Mouse (Mus musculus) left cerebral cortex, postnatal 14 days (tissue): ENCODE measurements around the gene Gemin5. TPM values are rescaled to one million over a fixed set of nuclear protein-coding genes. Genes with fewer than 3 reads are reported as not detected.
"Not testable (repeated sequence)": the region's sequence is repeated elsewhere in the genome, so short reads cannot be mapped to it uniquely, and the experiment has no call there.

ENCODE experiments used
- DNase-seq, 2 experiments: peaks; one replicate each; pipeline ENCODE4 v3.0.0; 2021 to 2022; ENCODE audit warnings: low spot score in 2 of 2, mixed read lengths in 1 of 2
- intact Hi-C: fragments of 180-260 bp; cut with DNase I; formaldehyde crosslinking; loops from one replicate; pipeline ENCODE4 v1.15.1; 2025
- total RNA-seq, 2 experiments: library from RNA; stranded (reverse); gene quantifications; 2 replicates each; pipeline ENCODE4 v1.2.3; 2021

Gemin5 gene
- total RNA-seq, 2 experiments from 2014 or later: 16.0 to 18.0 TPM

- DNase-seq: not testable (repeated sequence)
- intact Hi-C loops: loop anchor here (2.0 to 10.0 kb wide), 2 partner anchors 45 to 315 kb away; partner anchors contain the start of gene Olfr332
Measured at GRCm38 (mm10) chr11:58179986-58180385, 11.6 kb upstream of the Gemin5 start.

- intact Hi-C loops: loop anchor here (2.0 kb wide), 1 partner anchor 45 kb away; no protein-coding TSS in a partner anchor
- DNase-seq: peak; percentile 93 to 95
Measured at GRCm38 (mm10) chr11:58179563-58179962, 11.2 kb upstream of the Gemin5 start.

- DNase-seq: peak; percentile 95 to 98
- intact Hi-C loops: loop anchor here (5.0 kb wide), 1 partner anchor 131 kb away; no protein-coding TSS in a partner anchor
Measured at GRCm38 (mm10) chr11:58171459-58172091, 3.2 kb upstream of the Gemin5 start, which contains the start of gene Mrpl22. TSS of gene Mrpl22 (plus strand) at chr11:58171661.

GRCm38 (mm10) chr11:58169666-58170065 is 1.3 kb upstream of the Gemin5 start:
- DNase-seq: no peak
- intact Hi-C loops: loop anchor here (5.0 kb wide), 1 partner anchor 133 kb away; no protein-coding TSS in a partner anchor

DNA sequence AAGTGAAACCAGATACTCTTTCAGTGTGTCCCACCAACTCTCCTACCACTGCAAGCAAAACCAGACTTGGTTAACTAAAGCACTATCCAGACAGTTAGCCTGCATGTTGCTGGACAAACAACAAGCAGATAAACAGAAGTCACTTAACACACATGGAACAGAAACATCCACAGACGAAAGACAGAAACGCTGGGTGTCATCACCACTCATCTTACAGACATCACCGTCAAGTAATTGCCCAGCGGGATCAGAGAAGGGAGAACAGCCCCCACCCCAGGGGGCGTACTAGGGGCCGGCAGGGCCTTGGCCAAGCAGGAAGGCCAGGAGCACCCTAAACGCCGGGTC is 545 bp downstream of the Gemin5 start:
- no peak for DNase-seq
- intact Hi-C loops: no loop called here

- intact Hi-C loops: no loop called here
- DNase-seq: no peak
Measured at GRCm38 (mm10) chr11:58165072-58165471, 3.3 kb downstream of the Gemin5 start.

DNA sequence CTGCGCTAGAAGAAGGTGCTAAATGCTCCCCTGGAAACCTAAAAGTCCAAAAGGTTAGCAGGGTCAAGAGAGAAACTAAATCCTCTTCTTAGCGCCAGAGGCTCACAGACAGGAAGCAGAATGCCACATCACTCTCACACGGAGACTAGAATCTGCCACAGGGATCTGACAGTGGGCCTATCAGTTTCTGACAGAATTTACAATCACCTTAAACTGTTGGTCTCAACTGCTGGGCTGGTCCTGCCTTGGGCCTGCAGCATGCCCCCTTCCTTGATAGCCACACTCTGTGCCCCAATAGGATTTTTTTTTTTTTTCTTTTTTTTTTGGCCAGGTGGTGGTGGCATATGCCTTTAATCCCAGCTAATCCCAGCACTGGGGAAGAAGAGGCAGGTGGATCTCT is 11.5 kb downstream of the Gemin5 start:
- DNase-seq: no peak
- intact Hi-C loops: no loop called here

DNA sequence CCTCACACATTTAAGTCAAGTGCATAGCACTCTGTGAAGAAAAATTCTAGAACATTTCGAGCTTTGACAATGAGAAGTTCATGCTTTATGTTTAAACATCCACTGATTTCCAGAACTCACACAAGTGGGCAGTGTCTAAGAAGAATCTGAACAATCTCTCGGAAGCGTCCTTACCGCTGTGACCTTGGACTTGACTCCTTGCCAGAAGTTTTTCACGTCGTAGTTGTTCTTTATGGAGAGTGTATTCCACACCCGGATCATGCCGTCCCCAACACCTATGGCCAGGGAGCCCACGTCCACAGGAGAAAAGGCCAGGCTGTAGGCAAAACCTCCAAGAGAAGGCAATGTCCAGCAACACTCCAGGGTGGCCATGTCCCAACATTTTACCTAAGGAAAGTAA is 12.9 kb downstream of the Gemin5 start:
- intact Hi-C loops: no loop called here

GRCm38 (mm10) chr11:58146241-58146640 is 22.1 kb downstream of the Gemin5 start:
- intact Hi-C loops: no loop called here
- DNase-seq: no peak

More for the DNA sequence above, 12.9 kb downstream of the Gemin5 start:
- DNase-seq: no peak

GRCm38 (mm10) chr11:58143704-58144426 is 24.5 kb downstream of the Gemin5 start:
- DNase-seq: peak; percentile 54 to 82
- intact Hi-C loops: no loop called here

DNA sequence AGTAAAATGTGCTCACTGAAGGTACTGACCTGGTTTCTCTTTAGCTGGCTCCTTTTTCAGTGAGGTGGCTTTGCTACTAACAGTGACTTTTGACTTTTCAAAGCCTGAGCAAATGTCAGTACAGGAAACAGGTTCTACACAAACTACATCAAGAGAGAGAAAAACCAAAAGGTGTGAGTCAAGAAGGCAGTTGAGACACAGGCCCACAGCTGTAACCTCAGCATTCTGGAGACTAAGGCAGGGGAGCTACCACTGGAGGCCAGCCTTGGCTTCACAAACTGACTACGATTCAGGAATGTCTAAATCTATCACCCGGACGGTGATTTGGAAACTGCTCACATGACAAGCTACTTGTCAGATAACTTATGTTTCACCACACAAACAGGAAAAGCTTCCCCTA is 28.9 kb downstream of the Gemin5 start:
- no peak for DNase-seq

DNA sequence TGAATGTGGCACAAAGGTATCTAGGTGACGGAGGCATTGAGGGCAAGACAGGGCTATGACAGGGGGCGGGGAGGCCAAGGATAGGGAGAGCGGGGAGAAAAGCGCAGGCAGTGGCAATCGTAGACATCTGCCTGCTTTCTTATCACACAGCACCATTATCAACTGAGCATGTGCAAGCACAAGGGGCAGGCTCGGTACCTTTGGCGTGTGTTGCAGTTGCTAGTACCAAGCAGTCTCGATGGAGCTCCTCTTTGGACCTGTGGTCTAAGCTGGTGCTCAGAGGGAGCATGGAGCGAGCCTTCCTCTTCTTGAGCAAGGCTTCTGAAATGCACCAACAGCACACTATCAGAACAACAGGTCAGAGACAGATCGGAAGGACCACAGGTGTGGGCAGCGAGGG is 29.5 kb downstream of the Gemin5 start:
- no peak for DNase-seq
- intact Hi-C loops: no loop called here

More for the DNA sequence above, 28.9 kb downstream of the Gemin5 start:
- intact Hi-C loops: no loop called here

- DNase-seq: no peak
- intact Hi-C loops: no loop called here
Measured at GRCm38 (mm10) chr11:58136677-58137076, 31.7 kb downstream of the Gemin5 start.

GRCm38 (mm10) chr11:58135296-58135695 is 33.0 kb downstream of the Gemin5 start:
- intact Hi-C loops: no loop called here
- DNase-seq: no peak

- no peak for DNase-seq
- intact Hi-C loops: no loop called here
Measured at GRCm38 (mm10) chr11:58134869-58135268, 33.5 kb downstream of the Gemin5 start.

- DNase-seq: no peak
- intact Hi-C loops: no loop called here
Measured at GRCm38 (mm10) chr11:58132026-58132425, 36.3 kb downstream of the Gemin5 start.

- intact Hi-C loops: no loop called here
- DNase-seq: no peak
Measured at GRCm38 (mm10) chr11:58129302-58129843, 39.0 kb downstream of the Gemin5 start.

DNA sequence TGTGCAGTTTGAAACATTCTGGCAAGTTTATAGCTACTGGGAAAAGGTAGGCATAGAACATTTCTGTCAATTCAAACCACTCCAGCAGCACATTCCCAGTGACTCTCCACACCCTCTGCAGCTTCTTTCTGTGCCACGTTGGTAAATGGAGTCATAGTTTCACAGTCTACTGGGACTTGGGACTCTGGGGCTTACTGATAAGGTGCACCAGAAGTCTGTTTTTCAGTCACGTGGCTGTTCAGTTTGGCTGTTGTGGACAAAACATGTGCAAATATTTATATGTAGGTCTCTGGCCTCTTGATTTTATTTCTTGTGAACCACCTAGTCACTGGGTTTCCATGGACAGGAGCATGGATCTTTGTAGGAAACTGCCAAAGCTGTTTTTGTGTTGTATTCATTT is 40.8 kb downstream of the Gemin5 start:
- intact Hi-C loops: no loop called here
- DNase-seq: no peak

GRCm38 (mm10) chr11:58126397-58127160 is 41.8 kb downstream of the Gemin5 start:
- DNase-seq: peak; percentile 36 to 58
- intact Hi-C loops: no loop called here

GRCm38 (mm10) chr11:58125021-58125420 is 43.3 kb downstream of the Gemin5 start:
- intact Hi-C loops: no loop called here
- DNase-seq: no peak
